Mouse (Mus musculus): ENCODE measurements at regions not wholly inside any gene's neighbourhood (a gene's known extent, or its start where the extent isn't known, plus 50 kb on each side); places are given as distances from the start of the nearest gene placed in this dataset.

- H3K4me3 ChIP-seq (ENCODE audit: low read depth, low read length) = no peak overlapping the region
- H3K4me2 ChIP-seq (replicated peaks; ENCODE audit: low read depth) = no peak overlapping the region
- TF ChIP-seq CTCF (IDR thresholded peaks at IDR 0.05; ENCODE audit: low read depth) = no peak
- ATAC-seq = no peak
- no peak overlapping the region for H3K9ac ChIP-seq (ENCODE audit: low read depth, low read length)
- H3K9me3 ChIP-seq (ENCODE audit: control insufficient read depth) = no peaks in the 10 kb centered on the region
- no peaks in the 10 kb centered on the region for H3K27me3 ChIP-seq (replicated peaks; ENCODE audit: control insufficient read depth, insufficient read depth, low read length)
- 62% methylated on average over 5 of the region's 5 CpGs for WGBS
- no peaks in the 10 kb centered on the region for H3K36me3 ChIP-seq (ENCODE audit: control insufficient read depth, insufficient read depth)
- no peaks in the 10 kb centered on the region for H3K4me1 ChIP-seq (replicated peaks; ENCODE audit: control insufficient read depth, insufficient read depth, low read length)
- H3K27ac ChIP-seq (ENCODE audit: low read depth, low read length) = no peak overlapping the region
Measured at GRCm38 (mm10) chr1:184453673-184454072, 278.7 kb downstream of the Hlx start.

DNA sequence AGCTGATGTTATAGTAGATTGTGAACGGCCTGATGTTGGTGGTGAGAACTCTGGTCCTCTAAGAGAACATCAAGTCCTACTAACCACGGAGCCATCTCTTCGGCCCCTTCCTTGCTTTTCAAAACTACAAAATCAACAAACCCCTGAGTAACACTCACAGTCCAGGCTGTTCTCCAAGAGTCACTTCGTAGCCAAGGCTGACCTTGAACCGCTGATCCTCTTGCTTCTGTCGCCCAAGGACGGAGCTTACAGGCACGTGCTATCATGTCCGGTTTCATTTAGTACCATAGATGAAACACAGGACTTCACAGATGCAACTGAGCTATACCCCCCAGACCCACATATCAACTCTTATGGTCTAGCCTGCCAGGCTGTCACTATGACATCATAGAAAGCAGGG lies 279.4 kb downstream of the Hlx start:
- H3K9me3 ChIP-seq (ENCODE audit: control insufficient read depth) = no peaks in the 10 kb centered on the region
- no peak overlapping the region for H3K9ac ChIP-seq (ENCODE audit: low read depth, low read length)
- 90% methylated on average over 9 of the region's 9 CpGs for WGBS
- H3K36me3 ChIP-seq (ENCODE audit: control insufficient read depth, insufficient read depth) = no peaks in the 10 kb centered on the region
- H3K4me2 ChIP-seq (replicated peaks; ENCODE audit: low read depth) = no peak overlapping the region
- H3K4me1 ChIP-seq (replicated peaks; ENCODE audit: control insufficient read depth, insufficient read depth, low read length) = no peaks in the 10 kb centered on the region
- H3K4me3 ChIP-seq (ENCODE audit: low read depth, low read length) = no peak overlapping the region
- no peak for ATAC-seq
- no peaks in the 10 kb centered on the region for H3K27me3 ChIP-seq (replicated peaks; ENCODE audit: control insufficient read depth, insufficient read depth, low read length)
- TF ChIP-seq CTCF (IDR thresholded peaks at IDR 0.05; ENCODE audit: low read depth) = no peak
- no peak overlapping the region for H3K27ac ChIP-seq (ENCODE audit: low read depth, low read length)

DNA sequence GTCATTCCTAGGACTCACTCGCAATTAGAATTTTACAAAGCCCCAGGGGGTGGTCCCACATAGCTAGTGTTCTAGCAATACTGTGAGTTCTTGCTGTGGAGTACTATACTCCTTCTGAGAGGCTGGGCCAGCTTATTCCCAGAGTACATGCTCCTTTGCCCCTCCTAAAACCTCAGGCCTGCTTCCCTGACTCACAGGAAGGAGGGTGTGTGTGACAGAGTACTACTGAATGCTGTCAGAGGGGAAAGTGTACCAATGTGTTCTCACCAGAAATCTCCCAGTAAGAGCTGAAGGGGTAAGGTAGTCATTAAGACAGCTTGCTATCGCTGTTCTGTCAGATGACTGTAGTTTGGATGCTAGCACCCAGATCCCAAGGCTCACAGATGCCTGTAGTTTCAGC lies 280.7 kb downstream of the Hlx start:
- no peaks in the 10 kb centered on the region for H3K4me1 ChIP-seq (replicated peaks; ENCODE audit: control insufficient read depth, insufficient read depth, low read length)
- H3K4me3 ChIP-seq (ENCODE audit: low read depth, low read length) = no peak overlapping the region
- H3K36me3 ChIP-seq (ENCODE audit: control insufficient read depth, insufficient read depth) = no peaks in the 10 kb centered on the region
- H3K4me2 ChIP-seq (replicated peaks; ENCODE audit: low read depth) = no peak overlapping the region
- H3K9me3 ChIP-seq (ENCODE audit: control insufficient read depth) = no peaks in the 10 kb centered on the region
- H3K27ac ChIP-seq (ENCODE audit: low read depth, low read length) = no peak overlapping the region
- no peak for TF ChIP-seq CTCF (IDR thresholded peaks at IDR 0.05; ENCODE audit: low read depth)
- H3K9ac ChIP-seq (ENCODE audit: low read depth, low read length) = no peak overlapping the region
- ATAC-seq = no peak
- 72% methylated on average over 2 of the region's 2 CpGs for WGBS
- H3K27me3 ChIP-seq (replicated peaks; ENCODE audit: control insufficient read depth, insufficient read depth, low read length) = no peaks in the 10 kb centered on the region

- Histone ChIP-seq H3K4me1 (replicated peaks; ENCODE audit: control insufficient read depth, insufficient read depth, low read length) (no peaks in the 10 kb centered on the region), H3K27ac (ENCODE audit: low read depth, low read length) (no peak overlapping the region), H3K9ac (ENCODE audit: low read depth, low read length) (no peak overlapping the region), H3K4me3 (ENCODE audit: low read depth, low read length) (no peak overlapping the region), H3K36me3 (ENCODE audit: control insufficient read depth, insufficient read depth) (no peaks in the 10 kb centered on the region), H3K27me3 (replicated peaks; ENCODE audit: control insufficient read depth, insufficient read depth, low read length) (no peaks in the 10 kb centered on the region), H3K4me2 (replicated peaks; ENCODE audit: low read depth) (no peak overlapping the region), H3K9me3 (ENCODE audit: control insufficient read depth) (no peaks in the 10 kb centered on the region)
- TF ChIP-seq CTCF (IDR thresholded peaks at IDR 0.05; ENCODE audit: low read depth) = no peak
- no peak for ATAC-seq
- 60% methylated on average over 9 of the region's 9 CpGs for WGBS
Measured at GRCm38 (mm10) chr1:184449007-184449406, 283.4 kb downstream of the Hlx start.

DNA sequence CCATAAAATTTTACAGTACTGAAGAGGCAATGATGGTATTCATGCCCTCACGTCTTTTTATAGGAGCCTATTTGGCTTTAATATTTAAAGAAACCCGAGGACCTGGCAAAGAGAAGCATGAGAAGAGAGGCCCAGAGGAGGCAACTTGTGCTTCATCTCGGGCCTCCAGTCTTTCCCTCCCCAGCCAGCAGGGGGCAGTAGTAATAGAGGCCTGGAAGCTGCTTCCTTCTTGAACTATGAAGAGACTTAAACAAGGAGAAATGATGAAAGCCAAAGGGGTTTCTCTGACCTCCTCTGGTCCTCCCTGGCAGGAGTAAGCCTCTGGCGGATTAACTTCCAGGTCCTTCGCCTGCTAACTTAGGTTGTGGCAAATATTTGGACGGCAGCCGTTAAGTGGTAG lies 284.5 kb downstream of the Hlx start:
- ATAC-seq = no peak
- no peak overlapping the region for H3K9ac ChIP-seq (ENCODE audit: low read depth, low read length)
- no peak overlapping the region for H3K4me2 ChIP-seq (replicated peaks; ENCODE audit: low read depth)
- no peaks in the 10 kb centered on the region for H3K36me3 ChIP-seq (ENCODE audit: control insufficient read depth, insufficient read depth)
- no peaks in the 10 kb centered on the region for H3K4me1 ChIP-seq (replicated peaks; ENCODE audit: control insufficient read depth, insufficient read depth, low read length)
- no peaks in the 10 kb centered on the region for H3K27me3 ChIP-seq (replicated peaks; ENCODE audit: control insufficient read depth, insufficient read depth, low read length)
- 57% methylated on average over 7 of the region's 7 CpGs for WGBS
- peak; percentile 83 for TF ChIP-seq CTCF (IDR thresholded peaks at IDR 0.05; ENCODE audit: low read depth)
- H3K4me3 ChIP-seq (ENCODE audit: low read depth, low read length) = no peak overlapping the region
- no peak overlapping the region for H3K27ac ChIP-seq (ENCODE audit: low read depth, low read length)
- H3K9me3 ChIP-seq (ENCODE audit: control insufficient read depth) = no peaks in the 10 kb centered on the region

DNA sequence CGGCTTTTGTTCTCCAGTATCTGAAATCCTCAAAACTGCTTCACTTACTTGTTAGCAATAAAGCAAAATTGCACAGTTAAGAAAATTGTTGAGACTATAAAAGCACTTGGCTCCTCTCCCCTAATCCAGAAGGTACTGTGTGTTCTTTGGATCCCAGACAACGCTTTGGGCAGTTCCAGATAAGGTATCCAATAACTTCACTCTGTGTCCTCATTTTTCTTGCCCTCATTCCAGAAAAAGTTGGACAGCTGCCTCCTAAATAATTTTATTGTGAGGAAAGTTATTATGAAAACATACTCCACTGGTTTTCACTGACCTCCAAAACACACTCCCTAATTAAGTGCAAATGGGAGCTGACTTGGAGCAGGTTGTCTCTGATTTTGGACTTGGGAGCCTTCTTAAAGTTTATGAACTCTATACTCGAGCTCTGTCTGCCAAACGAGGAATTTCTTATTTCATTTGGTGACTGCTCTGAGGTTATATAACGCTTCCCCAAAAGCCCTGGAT lies 285.2 kb downstream of the Hlx start:
- Histone ChIP-seq H3K9ac (ENCODE audit: low read depth, low read length) (no peak overlapping the region), H3K4me3 (ENCODE audit: low read depth, low read length) (no peak overlapping the region), H3K27me3 (replicated peaks; ENCODE audit: control insufficient read depth, insufficient read depth, low read length) (no peaks in the 10 kb centered on the region), H3K27ac (ENCODE audit: low read depth, low read length) (no peak overlapping the region), H3K9me3 (ENCODE audit: control insufficient read depth) (no peaks in the 10 kb centered on the region), H3K36me3 (ENCODE audit: control insufficient read depth, insufficient read depth) (no peaks in the 10 kb centered on the region), H3K4me2 (replicated peaks; ENCODE audit: low read depth) (no peak overlapping the region), H3K4me1 (replicated peaks; ENCODE audit: control insufficient read depth, insufficient read depth, low read length) (no peaks in the 10 kb centered on the region)
- no peak for TF ChIP-seq CTCF (IDR thresholded peaks at IDR 0.05; ENCODE audit: low read depth)
- ATAC-seq = no peak
- WGBS = 54% methylated on average over 5 of the region's 5 CpGs

- no peaks in the 10 kb centered on the region for H3K36me3 ChIP-seq (ENCODE audit: control insufficient read depth, insufficient read depth)
- ATAC-seq = no peak
- H3K27ac ChIP-seq (ENCODE audit: low read depth, low read length) = no peak overlapping the region
- H3K4me3 ChIP-seq (ENCODE audit: low read depth, low read length) = no peak overlapping the region
- no peak for TF ChIP-seq CTCF (IDR thresholded peaks at IDR 0.05; ENCODE audit: low read depth)
- no peak overlapping the region for H3K4me2 ChIP-seq (replicated peaks; ENCODE audit: low read depth)
- no peaks in the 10 kb centered on the region for H3K9me3 ChIP-seq (ENCODE audit: control insufficient read depth)
- H3K9ac ChIP-seq (ENCODE audit: low read depth, low read length) = no peak overlapping the region
- 83% methylated on average over 10 of the region's 10 CpGs for WGBS
- no peaks in the 10 kb centered on the region for H3K4me1 ChIP-seq (replicated peaks; ENCODE audit: control insufficient read depth, insufficient read depth, low read length)
- no peaks in the 10 kb centered on the region for H3K27me3 ChIP-seq (replicated peaks; ENCODE audit: control insufficient read depth, insufficient read depth, low read length)
Measured at GRCm38 (mm10) chr1:184444189-184444588, 288.2 kb downstream of the Hlx start.

Data from intestine, postnatal 0 days (tissue).